Mouse (Mus musculus): ENCODE data around the gene Aplf. TPM values are rescaled to one million over a fixed set of nuclear protein-coding genes. Genes with fewer than 3 reads are reported as not detected.
"Not testable (repeated sequence)": the region's sequence is repeated elsewhere in the genome, so short reads cannot be mapped to it uniquely, and the experiment has no call there.

Gene Aplf
- polyA plus RNA-seq, 1 experiment from 2014 or later = 10.4 TPM

DNA sequence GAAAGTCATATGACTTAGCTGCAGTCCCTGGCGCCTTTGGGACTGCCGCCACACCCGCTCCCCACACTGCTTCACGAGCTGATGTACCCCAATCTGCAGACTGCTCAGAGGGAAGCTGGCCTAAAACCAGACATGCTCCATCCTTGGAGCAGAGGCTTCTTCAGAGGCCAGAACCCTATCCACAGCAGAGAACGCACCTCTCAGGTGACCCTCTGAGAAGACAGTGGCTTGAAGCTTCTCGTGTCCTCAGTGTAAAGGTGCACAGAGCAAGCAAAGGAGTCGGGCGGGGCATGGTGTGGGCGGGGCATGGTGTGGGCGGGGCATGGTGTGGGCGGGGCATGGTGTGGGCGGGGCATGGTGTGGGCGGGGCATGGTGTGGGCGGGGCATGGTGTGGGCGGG lies 43.1 kb downstream of the Aplf start:
- 75% methylated on average over 14 of the region's 15 CpGs for WGBS
- not testable (repeated sequence) for H3K9ac ChIP-seq; H3K9me3 ChIP-seq (replicated peaks); ATAC-seq (ENCODE audit: insufficient number of reproducible peaks, low FRiP score); H3K4me2 ChIP-seq; H3K4me1 ChIP-seq (replicated peaks); H3K27me3 ChIP-seq (replicated peaks); H3K27ac ChIP-seq (ENCODE audit: poor library complexity, severe bottlenecking); H3K36me3 ChIP-seq; H3K4me3 ChIP-seq

DNA sequence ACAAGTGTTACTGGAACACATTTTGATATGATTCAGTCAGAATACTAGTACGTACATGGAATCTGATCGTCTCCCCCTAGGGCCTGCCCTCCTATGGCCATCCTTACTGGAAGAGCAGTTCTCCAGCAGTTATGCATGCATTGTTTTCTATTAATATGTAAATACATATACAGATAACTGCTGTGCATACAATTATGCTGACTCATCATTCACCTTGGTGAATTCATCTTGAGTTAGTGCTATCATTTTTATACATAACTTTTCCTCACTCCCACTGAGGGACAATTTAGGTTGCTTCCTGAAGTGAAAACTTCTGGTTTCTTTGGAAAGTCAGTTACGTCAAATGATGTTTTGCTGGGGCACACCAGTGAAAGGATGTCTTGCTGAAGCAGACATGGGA lies 48.8 kb downstream of the Aplf start:
- no peak overlapping the region for H3K27ac ChIP-seq (ENCODE audit: poor library complexity, severe bottlenecking)
- peaks cover 6% of the 10 kb centered on the region for H3K4me1 ChIP-seq (replicated peaks)
- H3K9ac ChIP-seq = no peak overlapping the region
- no peaks in the 10 kb centered on the region for H3K36me3 ChIP-seq
- H3K27me3 ChIP-seq (replicated peaks) = 0 out of 2 replicates have a peak, but pooled peaks cover under 1% of the 10 kb centered on the region
- H3K4me3 ChIP-seq = no peak overlapping the region
- no peak for ATAC-seq (ENCODE audit: insufficient number of reproducible peaks, low FRiP score)
- no peaks in the 10 kb centered on the region for H3K9me3 ChIP-seq (replicated peaks)
- 90% methylated on average over 3 of the region's 3 CpGs for WGBS
- no peak overlapping the region for H3K4me2 ChIP-seq

DNA sequence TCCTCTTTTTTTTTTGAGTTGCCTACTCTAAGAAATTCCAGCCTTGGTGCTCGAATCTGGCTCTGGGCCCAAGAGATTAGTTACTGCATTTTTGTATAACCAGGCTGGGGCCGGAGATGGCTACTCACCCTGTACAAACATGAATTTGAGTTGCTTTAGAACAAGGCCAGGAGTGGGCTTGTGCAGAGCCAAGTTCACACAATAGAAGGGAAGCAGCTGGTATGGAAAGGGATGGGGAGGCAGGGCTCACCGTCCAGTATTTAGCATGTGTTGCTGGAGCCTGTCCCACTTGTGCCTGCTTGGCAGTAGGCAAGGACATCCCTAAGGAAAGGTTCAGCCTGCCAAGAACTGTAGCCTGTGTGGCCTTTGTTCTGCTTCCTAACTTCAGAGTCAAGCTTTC lies 50.7 kb downstream of the Aplf start:
- Histone ChIP-seq H3K4me3 (no peak overlapping the region), H3K9ac (no peak overlapping the region), H3K36me3 (no peaks in the 10 kb centered on the region), H3K27me3 (replicated peaks) (0 out of 2 replicates have a peak, but pooled peaks cover 3% of the 10 kb centered on the region), H3K4me1 (replicated peaks) (peaks cover 6% of the 10 kb centered on the region), H3K9me3 (replicated peaks) (no peaks in the 10 kb centered on the region), H3K27ac (ENCODE audit: poor library complexity, severe bottlenecking) (peak overlapping the region; percentile 60), H3K4me2 (no peak overlapping the region)
- ATAC-seq (ENCODE audit: insufficient number of reproducible peaks, low FRiP score) = peak; percentile 57; the same call in 1 of the 2 replicates
- WGBS = 40% methylated on average over 3 of the region's 3 CpGs

DNA sequence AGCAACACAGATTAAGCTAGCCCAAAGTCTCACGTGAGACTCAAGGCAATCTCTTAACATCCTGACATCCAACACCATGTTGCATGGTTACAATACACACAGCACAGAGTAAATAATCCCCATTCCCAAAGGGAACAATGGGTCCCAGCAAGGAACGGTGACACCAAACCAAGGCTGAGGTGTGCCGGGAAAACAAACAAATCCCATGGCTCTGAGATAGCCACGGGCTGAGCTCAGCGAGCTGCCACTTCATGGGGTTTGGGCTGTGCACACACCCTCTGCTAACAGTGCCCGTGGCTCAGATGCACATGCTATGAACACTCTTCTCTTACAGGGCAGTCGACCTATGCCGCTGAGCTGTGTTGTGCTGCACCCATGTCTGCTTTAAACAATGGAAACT lies 54.0 kb downstream of the Aplf start:
- ATAC-seq (ENCODE audit: insufficient number of reproducible peaks, low FRiP score) = no peak
- 66% methylated on average over 8 of the region's 8 CpGs for WGBS
- no peak overlapping the region for H3K9ac ChIP-seq
- 0 out of 2 replicates have a peak, but pooled peaks cover 3% of the 10 kb centered on the region for H3K27me3 ChIP-seq (replicated peaks)
- no peak overlapping the region for H3K27ac ChIP-seq (ENCODE audit: poor library complexity, severe bottlenecking)
- no peaks in the 10 kb centered on the region for H3K36me3 ChIP-seq
- no peak overlapping the region for H3K4me3 ChIP-seq
- no peak overlapping the region for H3K4me2 ChIP-seq
- no peaks in the 10 kb centered on the region for H3K9me3 ChIP-seq (replicated peaks)
- peaks cover 12% of the 10 kb centered on the region for H3K4me1 ChIP-seq (replicated peaks)

DNA sequence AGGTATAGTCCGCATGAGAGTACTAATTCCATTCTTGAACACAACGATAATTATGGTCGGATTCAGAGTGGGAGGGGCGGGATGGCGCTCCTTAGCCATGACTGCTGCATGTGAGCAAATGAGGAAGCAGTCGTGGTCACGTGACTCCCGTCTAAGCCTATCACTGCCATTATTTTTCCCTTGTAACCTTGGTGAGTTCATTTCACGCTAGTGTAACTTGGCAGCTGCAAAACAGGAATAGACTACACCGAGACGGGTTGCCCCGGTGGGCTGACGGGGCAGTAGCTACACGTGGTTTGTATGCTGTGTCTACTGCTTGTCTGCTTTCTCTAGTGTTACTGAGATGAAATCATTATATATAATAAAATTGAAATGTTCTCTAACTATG lies 56.3 kb downstream of the Aplf start:
- H3K27me3 ChIP-seq (replicated peaks) = 0 out of 2 replicates have a peak, but pooled peaks cover 9% of the 10 kb centered on the region
- peaks cover 6% of the 10 kb centered on the region; the same call in 1 of the 2 replicates for H3K4me1 ChIP-seq (replicated peaks)
- no peak overlapping the region for H3K27ac ChIP-seq (ENCODE audit: poor library complexity, severe bottlenecking)
- H3K9ac ChIP-seq = no peak overlapping the region
- H3K4me2 ChIP-seq = no peak overlapping the region
- ATAC-seq (ENCODE audit: insufficient number of reproducible peaks, low FRiP score) = no peak
- 85% methylated on average over 14 of the region's 14 CpGs for WGBS
- no peaks in the 10 kb centered on the region for H3K36me3 ChIP-seq
- no peak overlapping the region for H3K4me3 ChIP-seq
- H3K9me3 ChIP-seq (replicated peaks) = no peaks in the 10 kb centered on the region

DNA sequence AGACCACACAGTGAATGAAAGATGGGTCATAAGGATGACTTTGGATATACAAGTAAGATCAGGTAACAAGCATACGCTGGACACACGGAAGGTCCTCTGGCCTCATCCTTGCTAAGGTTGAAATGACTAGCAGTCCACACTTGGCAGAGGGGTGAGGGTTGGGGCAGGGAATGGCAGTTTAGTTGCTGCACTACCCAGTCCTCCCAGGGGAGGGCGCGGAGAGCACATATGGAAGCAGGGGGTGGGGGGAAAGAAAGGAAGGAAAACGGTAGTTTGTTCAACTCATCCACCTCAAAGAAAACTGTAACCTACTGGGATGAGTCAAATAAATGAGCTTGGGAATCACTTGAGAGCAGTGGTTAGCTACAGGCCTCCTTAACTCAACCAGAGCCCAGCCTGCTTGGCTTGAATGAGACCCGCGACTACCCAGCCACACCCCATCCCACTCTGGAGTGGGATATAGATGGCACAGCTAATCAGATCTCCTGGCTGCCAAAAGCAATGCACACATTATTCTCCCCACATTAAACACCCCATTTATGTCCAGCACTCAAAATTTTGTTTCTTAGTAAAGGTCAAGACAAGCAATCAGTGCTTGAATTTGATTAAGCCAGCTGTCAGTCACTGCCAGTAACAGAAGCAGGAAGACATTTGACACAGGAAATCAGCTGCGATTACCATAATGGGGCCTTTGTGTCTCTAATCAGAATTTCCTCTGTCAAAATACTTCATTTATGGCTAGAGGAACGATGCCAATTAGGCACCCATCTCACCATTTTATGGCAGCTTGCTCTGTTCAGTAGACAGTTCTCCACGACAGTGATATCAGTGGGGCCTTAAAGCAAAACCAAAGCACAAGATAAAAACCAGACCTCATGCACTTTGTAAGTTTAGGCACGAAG lies 56.9 kb downstream of the Aplf start:
- ATAC-seq (ENCODE audit: insufficient number of reproducible peaks, low FRiP score) = no peak
- 51% methylated on average over 11 of the region's 11 CpGs for WGBS

DNA sequence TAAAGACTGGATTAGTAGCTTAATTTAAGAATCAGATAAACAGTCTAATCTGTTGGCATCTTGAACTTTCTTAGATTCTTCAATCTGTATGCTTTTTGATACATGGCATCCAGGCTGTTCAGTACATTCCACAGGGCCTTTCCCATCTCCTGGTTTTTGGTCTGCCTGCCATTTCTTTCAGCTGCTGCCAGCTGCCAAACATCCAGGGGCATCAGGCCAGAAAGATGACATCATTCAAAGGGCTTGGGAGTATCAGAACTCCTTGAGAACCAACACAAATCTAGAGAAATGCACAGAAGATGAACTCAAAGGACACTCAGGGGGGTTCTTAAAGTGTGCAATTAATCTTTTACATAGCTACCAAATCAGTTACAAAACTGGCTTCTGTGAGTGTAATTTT lies 72.2 kb downstream of the Aplf start:
- no peaks in the 10 kb centered on the region for H3K36me3 ChIP-seq
- ATAC-seq (ENCODE audit: insufficient number of reproducible peaks, low FRiP score) = no peak
- H3K9ac ChIP-seq = no peak overlapping the region
- no peaks in the 10 kb centered on the region; the same call in 1 of the 2 replicates for H3K27me3 ChIP-seq (replicated peaks)
- no peaks in the 10 kb centered on the region for H3K9me3 ChIP-seq (replicated peaks)
- H3K4me2 ChIP-seq = no peak overlapping the region
- no peaks in the 10 kb centered on the region for H3K4me1 ChIP-seq (replicated peaks)
- no peak overlapping the region for H3K4me3 ChIP-seq
- H3K27ac ChIP-seq (ENCODE audit: poor library complexity, severe bottlenecking) = no peak overlapping the region

More for the DNA sequence above, 56.9 kb downstream of the Aplf start:
- no peak overlapping the region for H3K4me3 ChIP-seq
- H3K27ac ChIP-seq (ENCODE audit: poor library complexity, severe bottlenecking) = no peak overlapping the region
- H3K9me3 ChIP-seq (replicated peaks) = no peaks in the 10 kb centered on the region
- 0 out of 2 replicates have a peak, but pooled peaks cover 6% of the 10 kb centered on the region for H3K4me1 ChIP-seq (replicated peaks)
- no peak overlapping the region for H3K4me2 ChIP-seq
- no peaks in the 10 kb centered on the region for H3K36me3 ChIP-seq
- H3K9ac ChIP-seq = no peak overlapping the region
- H3K27me3 ChIP-seq (replicated peaks) = 0 out of 2 replicates have a peak, but pooled peaks cover 9% of the 10 kb centered on the region

DNA sequence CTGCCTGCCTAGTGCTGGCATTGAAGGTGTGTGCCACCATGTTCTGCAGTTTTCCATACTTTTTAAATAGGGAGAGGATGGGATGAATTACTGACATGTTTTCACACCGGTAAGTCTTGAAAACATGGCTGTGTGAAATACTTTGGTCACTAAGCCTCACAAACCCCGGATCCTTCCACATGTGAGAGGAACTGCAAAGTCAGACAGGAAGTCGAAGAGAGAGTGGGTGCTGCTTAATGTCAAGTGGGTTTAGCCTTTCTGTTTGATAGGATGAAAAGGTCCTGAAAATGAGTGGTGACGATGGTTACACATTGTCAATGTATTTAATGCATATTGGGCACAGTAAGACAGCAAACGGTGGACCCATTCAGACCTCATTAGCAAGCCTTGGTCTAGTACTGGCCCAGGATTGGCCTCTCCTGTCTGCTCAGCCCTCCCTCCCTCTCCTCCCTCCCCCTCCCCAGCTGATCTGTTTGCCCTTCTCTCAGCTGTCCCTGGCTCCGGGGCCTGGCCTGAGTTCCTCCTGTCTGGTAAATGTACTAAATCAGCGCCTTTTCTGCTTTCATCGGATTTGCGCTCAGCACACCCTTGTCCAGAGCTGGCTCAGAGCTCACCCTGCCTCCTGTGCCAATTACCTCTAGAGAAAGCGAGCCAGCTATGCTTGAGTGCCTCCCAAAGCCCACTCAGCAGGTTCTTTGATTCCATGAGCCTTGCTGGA lies 74.7 kb downstream of the Aplf start:
- H3K36me3 ChIP-seq = no peaks in the 10 kb centered on the region
- no peaks in the 10 kb centered on the region for H3K9me3 ChIP-seq (replicated peaks)
- 56% methylated on average over 10 of the region's 10 CpGs for WGBS
- H3K27ac ChIP-seq (ENCODE audit: poor library complexity, severe bottlenecking) = no peak overlapping the region
- no peak overlapping the region for H3K9ac ChIP-seq
- no peak overlapping the region for H3K4me2 ChIP-seq
- H3K4me3 ChIP-seq = no peak overlapping the region
- H3K4me1 ChIP-seq (replicated peaks) = no peaks in the 10 kb centered on the region
- H3K27me3 ChIP-seq (replicated peaks) = no peaks in the 10 kb centered on the region; the same call in 1 of the 2 replicates
- no peak for ATAC-seq (ENCODE audit: insufficient number of reproducible peaks, low FRiP score)

DNA sequence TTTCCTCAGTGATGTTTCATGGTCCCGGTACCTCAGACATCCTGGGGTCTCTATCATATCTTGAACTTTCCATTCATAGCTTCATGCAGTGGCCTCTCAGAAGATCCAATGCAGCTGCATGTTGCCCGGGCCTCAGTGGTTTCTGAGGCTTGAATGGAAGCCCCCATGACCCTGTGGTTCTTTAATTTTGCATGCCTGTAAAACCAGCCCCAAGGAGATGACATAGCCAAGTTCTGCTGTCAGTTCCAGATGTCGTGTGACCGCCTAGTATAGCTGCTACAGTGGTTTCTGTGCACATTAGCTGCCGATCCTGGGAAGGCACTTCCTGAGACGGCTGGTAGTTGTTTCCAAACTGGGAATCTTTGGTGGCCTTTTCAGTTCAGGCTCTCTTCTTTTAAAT lies 77.8 kb downstream of the Aplf start:
- peaks cover 15% of the 10 kb centered on the region for H3K4me1 ChIP-seq (replicated peaks)
- WGBS = 65% methylated on average over 6 of the region's 6 CpGs
- H3K4me2 ChIP-seq = no peak overlapping the region
- no peaks in the 10 kb centered on the region for H3K9me3 ChIP-seq (replicated peaks)
- peaks cover 9% of the 10 kb centered on the region for H3K27me3 ChIP-seq (replicated peaks)
- no peak overlapping the region for H3K27ac ChIP-seq (ENCODE audit: poor library complexity, severe bottlenecking)
- no peak overlapping the region for H3K4me3 ChIP-seq
- ATAC-seq (ENCODE audit: insufficient number of reproducible peaks, low FRiP score) = no peak
- no peak overlapping the region for H3K9ac ChIP-seq
- no peaks in the 10 kb centered on the region for H3K36me3 ChIP-seq

DNA sequence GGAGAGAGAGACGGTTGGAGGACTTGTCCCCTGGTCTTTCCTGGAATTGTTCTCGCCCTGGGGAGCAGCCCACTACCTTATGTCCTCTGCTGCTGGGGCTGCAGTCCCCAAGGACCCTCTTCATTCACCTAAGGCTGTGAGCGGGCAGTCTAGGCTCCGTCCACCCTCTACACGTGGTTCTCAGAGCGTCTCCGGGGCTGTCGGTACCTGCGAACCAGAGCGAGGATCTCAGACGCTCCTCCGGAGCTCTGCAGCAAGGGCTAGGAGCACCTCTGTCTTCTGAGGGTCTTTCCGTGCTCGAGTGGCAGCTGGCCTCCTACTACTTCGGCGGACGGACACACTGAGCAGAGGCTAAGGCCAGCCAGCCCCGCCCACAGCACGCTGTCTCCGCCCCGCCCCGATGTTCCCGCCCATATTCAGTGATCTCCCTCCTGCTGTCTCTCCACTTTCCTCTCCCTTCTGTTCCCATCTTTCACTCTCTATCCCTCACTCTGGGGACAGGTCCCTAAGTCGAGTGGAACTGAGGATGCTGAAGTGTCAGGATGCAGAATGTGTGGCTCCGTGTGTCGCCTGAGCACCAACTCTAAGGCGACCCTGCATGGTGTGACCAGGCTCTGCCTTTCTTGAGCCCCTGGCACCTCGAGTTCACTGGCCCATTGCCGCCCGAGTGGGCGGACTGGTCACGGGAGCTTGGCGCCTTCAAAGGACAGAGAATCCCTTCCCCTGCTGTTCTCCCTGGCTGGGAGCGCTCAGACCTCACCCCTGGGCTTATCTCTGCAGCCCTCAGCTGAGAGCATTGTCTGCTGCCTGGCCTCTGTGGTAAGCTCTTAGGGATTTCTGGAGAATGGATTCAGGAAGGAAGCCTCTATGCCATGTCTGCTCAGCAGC lies 81.4 kb downstream of the Aplf start, which contains the start of gene Prokr1:
Gene Prokr1 (minus strand): TSS at position 350 of the 888 bp plus-strand sequence.
- H3K4me1 ChIP-seq (replicated peaks) = peaks cover 15% of the 10 kb centered on the region
- peak within 1 kb of the TSS; percentile 84 for H3K4me2 ChIP-seq
- under 1% methylated on average over 34 of the region's 34 CpGs for WGBS
- peak within 1 kb of the TSS; percentile 44 for H3K27ac ChIP-seq (ENCODE audit: poor library complexity, severe bottlenecking)
- ATAC-seq (ENCODE audit: insufficient number of reproducible peaks, low FRiP score) = peak; percentile 94
- peaks cover 37% of the 10 kb centered on the region for H3K27me3 ChIP-seq (replicated peaks)
- peak within 1 kb of the TSS; percentile 68 for H3K9ac ChIP-seq
- H3K4me3 ChIP-seq = peak within 1 kb of the TSS; percentile 54
- no peaks in the 10 kb centered on the region for H3K9me3 ChIP-seq (replicated peaks)
- H3K36me3 ChIP-seq = no peaks in the 10 kb centered on the region

Measured in heart, embryonic 12.5 days (tissue).